Mouse (Mus musculus) activated CD4-positive, CD25-positive, alpha-beta regulatory T cell, adult 4 months (primary cell): Measurements from ENCODE around the gene Tiprl. TPM values are rescaled to one million over a fixed set of nuclear protein-coding genes. Genes with fewer than 3 reads are reported as not detected.

Experiments used
- ATAC-seq: one replicate; pipeline ENCODE4 v1.8.0; 2017
- polyA plus RNA-seq, 2 experiments: library from polyadenylated mRNA; unstranded; fragments of 100-300 nt; shearing (Covaris generic); gene quantifications; one replicate each; pipeline ENCODE4 v1.2.1; 2017

The Tiprl gene
- polyA plus RNA-seq, 2 experiments from 2014 or later: 115 to 125 TPM

DNA sequence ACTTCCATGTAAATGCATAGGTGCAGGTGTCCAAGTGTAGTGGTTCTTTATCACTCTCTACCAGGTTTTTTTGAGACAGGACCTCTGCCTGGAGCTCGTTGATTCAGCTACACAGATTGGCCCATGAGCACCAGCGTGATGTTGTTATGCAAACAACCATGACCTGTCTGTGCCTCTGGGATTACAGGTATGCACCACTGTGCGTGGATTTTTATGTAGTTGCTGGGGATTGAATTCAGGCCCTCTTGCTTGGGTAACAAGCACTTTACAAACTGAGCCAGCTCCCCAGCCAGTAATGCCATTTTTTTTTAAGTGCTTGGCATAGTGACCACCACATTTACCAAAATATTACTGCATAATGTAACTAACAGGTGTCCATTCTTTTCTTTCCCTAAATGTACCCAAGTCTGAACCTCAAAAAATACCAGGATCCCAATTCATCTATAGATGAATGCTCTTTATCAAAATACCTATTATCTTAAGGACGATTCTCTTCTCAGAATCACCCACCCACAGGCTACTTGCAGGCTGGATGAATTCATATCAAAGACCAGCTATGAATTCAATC is 35.3 kb downstream of the Tiprl start:
- no peak for ATAC-seq

DNA sequence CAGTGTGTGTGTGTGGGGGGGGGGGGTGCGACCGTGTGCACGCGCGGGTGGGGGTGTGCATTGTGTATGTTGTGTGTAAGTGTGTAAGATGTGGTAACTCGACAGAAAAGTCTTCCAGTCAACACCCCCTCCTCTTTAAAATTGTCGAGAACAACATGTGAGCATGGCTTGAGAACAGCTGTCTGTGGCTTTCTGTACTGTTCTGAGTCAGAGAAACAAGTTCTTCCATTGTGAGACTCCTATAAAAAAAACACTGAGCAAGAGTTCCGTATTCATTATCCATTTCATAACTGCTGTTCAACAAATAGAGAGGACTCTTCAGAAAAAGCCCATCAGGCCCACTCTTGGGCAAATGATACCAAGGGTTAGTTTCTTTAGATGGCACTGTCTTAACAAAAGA is 36.0 kb downstream of the Tiprl start:
- ATAC-seq: peak; percentile 28

DNA sequence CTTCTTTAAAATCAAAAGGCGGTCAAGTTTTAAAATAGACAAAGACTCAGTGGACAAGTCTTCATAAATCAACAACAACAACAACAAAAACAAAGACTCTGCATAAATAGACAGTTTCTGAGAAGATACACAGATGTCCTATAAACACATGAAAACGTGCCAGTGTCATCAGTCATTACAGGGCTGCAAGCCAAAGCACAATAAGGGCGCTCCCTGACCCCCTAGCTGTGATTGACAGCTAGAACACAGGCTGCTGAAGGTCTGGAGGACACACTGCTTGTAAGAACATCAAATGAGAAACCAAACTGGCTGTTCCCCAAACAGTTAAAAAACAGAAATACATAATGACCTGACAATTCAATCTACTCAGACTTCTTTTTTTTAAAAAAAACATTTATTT is 37.2 kb downstream of the Tiprl start:
- ATAC-seq: no peak

DNA sequence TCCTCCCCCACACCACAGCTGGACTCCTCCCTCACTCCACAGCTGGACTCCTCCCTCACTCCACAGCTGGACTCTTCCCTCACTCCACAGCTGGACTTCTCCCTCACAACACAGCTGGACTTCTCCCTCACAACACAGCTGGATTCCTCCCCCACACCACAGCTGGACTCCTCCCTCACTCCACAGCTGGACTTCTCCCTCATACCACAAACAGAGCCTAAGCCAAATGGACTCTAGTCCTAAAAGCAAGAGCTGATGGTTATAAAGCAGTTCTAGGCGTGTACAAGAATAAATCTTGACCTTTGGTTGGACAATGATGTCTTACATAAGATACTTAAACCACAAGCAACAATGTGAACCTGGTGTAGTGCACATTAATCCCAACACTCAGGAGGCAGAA is 37.8 kb downstream of the Tiprl start:
- no peak for ATAC-seq

DNA sequence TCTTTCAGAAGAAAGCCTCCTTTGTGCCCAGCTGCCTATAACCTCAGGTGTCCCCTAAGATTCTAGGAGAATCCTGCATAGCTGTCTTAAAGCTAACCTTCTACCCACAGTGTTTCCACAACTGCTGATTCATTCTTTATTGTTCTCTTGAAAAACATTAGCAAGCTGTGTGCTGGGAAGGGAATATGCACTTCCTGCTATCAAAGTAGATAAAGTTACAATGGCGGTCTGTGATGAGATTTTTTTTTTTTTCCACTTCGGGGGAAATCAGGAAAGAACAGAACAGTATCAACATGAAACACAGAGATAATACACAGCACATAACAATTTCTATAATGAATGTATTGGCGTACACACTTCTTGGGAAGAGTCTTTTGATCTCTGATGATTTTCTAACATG is 38.9 kb downstream of the Tiprl start:
- no peak for ATAC-seq

DNA sequence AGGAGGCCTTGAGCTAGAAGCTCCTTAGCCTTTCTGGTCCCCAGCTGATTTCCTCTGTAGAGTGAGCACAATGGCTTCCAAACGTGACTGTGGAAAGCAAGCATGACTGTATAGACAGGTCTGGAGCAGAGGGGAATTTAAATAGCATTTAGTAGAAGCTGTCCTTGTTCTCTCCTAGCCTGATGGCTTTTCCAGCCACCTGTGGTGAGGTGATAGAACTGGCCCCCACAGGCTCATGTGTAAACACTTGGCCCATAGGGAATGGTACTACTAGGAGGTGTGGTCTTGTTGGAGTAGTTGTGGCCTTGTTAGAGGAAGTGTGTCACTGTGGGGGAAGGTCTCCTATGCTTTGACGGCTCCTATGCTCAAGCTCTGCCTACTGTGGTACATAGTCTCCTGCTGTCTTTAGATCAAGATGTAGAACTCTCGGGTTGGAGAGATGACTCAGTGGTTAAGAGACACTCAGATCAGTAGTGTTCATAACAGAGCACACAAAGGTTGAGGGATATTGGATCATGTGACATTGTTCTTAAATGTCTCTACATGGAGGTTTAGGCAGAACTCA is 41.3 kb downstream of the Tiprl start:
- ATAC-seq: no peak

DNA sequence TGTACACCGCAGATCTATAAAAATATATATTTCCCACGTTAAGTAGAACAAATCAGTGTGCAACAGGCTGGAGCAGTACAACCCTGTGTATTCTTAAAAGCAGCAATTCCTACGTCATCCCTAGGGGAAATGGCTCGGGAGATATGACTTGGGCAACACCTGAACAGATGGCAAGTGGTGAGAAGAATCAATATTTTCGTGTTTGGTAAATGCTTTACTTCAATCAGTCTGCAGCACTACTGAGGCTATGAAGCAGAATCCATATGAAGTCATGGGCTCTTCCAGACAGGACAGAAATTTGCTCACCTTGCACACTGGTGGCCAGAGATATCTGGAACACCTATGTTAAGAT is 42.2 kb downstream of the Tiprl start:
- peak; percentile 17 for ATAC-seq

DNA sequence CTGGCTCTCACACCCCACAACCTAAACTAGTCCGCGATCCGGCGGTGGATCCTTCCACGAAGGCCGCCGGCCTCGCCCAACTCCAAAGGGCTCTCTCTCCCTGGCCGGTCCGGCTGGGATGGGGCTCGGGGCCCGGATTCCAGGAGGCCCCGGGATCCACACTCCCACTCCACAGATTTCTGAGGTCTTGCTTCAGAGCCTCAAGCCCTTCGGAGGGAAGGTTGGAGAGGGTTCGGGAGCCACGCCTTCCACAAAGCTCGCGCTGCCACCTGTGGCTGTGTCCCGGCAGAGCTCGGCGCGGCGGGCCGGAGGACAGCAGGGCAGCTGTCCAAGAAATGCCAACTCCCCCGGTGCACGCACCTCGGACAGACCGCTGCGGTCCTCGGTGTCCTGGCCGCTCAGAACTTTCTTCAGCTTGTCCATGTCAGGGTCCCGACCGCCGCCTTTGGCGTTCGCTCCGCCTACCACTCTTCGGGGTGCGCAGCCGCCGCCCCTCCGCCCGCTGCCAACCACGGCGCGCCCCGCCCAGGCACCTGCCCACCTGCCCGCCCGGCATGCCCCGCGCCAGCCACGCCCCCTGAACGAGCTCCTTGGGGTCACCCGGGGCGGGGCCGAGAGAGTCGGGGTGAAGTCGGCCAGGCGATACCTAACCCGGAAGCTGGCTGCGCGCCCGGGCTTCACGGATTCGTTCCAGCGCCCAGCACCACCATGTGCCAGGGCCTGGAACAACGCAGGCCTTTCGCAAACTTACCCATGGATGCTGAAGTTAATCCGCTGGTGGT is 42.7 kb downstream of the Tiprl start, which contains the start of gene Sft2d2:
TSS of gene Sft2d2 (minus strand) at position 559 of the 782 bp plus-strand sequence.
- peak; percentile 89 for ATAC-seq

DNA sequence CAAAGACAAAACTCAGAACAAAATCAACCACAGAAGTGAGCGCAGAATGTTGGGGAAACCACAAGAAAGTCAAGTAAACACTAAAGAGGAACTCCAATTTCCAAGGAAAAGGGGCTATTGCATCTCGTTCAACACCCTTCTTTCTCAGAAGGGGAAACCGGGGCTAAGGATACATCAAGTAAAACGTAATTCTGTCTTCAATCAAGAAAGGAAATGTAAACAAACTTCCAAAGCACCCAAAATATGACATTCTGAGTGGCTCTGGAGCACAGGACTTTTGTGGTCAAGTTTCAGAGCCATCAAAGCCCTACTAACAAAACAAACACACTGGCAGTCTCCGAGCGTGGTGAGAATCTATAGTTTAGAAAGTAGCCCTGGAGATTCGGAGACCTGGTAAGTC is 43.4 kb downstream of the Tiprl start:
- no peak for ATAC-seq

DNA sequence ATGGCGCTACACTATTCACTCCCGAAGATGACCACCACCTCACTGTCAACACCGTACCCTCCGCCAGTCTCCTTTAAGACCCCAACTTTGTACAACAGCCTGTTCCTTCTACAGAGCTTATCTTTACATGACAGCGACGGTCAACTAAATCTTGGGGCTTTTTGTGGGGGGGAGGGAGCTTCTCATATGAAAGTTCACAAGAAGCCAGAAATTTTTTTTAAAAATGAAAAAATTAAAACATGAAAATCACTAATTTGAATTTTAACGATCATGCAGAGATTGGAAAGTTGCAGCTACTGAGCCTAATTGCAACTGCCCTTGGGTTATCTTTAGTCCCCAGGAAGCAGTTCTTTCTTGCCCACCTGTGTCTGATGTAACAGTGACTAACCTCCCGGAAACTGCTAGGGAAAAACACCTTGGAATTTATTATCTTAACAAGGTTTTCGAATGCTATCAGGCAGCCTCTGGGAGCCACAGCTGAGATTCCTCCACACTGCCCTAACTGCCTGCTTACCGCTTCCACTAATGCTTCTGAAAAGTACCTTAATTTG is 44.0 kb downstream of the Tiprl start:
- no peak for ATAC-seq

DNA sequence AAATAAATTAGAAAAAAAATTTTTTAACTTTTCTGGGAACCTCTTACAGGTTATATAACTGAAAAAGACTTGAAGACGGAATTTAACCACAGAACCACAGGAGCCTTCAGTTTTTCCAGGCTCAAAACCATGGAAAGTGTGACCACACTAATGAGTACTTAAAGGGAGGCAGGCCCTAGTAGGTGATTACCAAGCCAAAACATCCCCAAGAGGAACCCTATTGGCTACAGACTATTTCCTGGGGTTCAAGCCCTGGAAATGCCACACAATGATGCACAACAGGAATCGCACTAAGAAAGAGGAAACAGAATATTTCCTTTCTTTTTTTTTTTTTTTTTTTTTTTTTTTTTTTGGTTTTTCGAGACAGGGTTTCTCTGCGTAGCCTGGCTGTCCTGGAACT is 44.7 kb downstream of the Tiprl start:
- no peak for ATAC-seq

DNA sequence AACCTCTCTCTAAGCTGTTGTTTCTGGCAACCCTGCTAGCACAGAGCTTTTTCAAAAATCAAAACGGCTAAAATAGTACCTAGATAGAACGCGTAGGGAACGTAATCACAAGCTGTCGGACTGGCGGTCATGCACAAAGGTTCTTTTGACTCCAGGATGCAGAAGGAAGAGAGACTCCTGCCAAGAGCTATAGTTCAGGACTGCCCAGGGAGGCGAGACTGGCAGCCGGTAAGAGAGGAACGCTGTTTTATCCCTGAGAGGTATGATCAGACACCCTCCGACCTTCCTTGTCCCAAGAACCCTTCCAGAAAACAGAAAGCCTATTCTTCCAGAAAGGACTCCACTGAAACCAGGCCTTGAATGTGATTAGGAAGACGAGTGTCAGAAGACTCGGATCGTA is 45.2 kb downstream of the Tiprl start:
- ATAC-seq: no peak

DNA sequence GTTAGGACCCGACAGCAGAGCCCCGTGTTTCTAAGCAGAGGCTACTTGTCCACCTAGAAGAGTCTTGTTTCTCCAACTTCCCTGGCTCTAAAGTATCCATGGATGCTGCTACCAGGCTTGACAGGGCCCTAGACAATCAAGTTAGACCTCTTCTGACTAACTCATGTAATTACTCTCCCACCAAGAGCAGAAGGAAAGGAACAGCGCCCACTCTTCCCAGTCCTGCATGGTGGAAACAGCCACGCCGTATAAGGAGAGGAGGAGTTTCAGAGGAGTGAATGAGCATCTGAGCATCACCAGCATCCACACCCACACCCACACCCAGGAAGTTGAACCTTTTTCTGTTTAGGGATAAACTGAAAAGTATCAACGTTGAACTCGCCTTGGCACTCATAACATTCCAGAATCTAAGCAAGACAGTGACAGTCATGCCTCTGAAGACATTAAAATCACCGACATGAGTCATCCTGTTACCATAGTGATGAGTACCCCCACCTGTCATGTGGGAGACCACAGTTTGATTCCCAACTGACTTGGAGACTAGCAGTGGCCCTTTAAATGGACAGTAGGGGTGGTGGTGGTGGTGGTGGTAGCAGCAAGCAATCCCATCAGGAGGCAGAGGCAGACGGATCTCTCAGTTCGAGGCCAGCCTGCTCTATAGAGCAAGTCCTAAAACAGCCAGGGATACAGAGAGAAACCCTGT is 46.1 kb downstream of the Tiprl start:
- ATAC-seq: no peak

DNA sequence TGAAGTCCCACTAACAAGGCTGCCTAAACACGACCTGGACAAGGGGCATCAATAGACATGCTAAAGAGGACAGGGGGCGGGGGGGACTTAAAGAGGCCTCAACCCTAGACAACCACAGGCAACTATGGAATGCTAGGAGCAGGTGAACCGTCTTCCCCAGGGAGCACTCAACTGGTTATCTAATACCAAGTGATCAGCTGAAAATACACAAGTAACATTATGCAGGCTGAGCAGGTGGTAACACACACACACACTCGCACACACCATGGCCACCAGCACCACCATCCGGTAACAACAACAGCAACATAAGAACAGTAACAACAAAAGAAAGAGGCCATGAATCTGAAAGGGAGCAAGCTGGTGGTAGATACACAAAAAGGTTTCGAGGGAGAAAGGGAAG is 46.7 kb downstream of the Tiprl start:
- ATAC-seq: no peak

DNA sequence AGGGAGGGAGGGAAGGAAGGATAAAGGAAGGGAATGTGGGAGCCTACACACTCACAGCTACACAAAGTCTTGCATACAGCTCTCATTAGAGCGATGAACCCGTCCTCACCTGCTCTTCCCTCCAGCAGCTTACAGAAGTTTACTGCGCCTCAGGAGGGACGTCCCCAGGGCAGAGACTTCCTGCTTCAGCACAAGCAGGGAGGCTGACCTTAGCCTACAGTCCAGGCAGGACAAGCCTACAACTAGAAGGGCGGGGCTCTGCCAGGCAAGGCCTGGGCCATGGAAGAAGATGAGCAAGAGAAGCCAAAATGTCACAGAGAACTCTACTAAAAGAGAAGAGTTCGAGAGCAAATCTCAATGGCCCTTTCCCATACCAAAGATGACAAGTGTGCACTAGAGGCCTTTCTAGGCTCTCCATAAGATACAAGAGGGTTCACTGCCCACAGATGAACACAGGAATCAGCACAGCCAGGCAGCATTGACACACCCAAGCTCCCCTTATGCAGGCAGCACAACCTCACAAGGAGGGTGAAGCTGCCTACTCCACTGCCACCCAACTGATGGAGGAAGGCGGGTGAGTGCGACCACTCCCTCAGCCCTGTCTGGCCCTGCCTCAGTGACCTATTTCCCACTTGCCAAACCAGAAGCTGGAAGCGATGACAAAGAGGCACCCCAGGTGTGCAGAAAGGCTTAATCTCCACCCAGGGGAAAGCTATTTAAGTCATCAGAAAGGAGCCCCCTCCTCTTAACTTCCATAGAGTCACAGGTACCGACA is 47.8 kb downstream of the Tiprl start:
- ATAC-seq: peak; percentile 76

DNA sequence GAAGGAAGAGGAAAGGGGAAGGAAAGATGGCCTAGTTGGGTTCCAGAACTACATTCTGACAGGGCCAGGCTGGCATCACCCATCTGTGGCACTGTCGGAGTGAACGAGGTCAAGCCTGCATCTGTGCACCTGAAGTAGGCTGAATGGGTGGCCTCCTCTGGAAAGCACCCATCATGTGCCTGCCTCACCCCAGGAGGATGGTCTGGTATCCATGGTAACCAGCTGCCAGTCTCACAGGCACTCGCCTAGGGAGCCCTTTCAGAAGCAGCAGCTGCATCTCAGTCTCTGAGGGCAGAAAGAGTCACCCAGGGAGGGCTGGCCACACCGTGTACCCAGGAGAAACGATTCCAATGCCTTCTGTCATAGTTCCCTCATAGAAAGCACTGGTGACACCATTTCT is 49.4 kb downstream of the Tiprl start:
- ATAC-seq: no peak

DNA sequence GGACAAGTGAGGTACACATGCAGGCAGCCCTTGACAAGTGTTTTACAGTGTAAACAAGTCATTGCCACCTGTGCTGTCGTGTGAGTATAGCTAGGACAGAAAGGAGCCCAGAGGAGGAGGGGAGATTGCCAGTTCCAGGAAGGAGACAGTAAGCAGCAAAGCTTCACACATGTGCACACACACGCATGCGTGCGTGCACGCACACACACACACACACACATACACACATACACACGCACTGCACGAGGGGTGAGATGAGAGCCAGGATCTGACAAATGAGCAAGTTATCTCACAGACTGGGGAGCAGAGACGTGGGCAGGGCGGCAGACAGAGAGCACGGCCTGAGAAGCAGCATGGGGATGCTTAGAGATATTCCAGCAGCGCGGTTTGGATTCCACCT is 50.3 kb downstream of the Tiprl start:
- no peak for ATAC-seq

DNA sequence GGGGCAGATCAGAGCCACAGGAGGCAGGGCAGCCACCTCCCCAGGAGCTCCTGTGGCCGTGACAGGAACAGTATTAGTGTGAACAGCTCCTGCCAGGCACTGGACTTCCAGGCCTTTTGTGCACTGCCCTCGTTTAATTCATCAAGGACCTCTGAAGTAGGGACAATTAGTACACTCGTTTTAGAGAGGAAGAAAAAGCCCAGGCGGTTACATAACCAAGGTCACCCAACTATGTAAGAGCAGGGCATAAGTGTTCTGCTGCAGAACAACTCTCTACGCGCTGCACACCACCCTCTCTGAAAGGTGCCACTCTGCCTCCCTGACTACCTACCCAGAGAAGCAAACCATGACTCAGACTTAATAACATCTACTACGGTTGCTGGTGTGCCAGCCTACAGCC is 51.7 kb downstream of the Tiprl start:
- no peak for ATAC-seq

DNA sequence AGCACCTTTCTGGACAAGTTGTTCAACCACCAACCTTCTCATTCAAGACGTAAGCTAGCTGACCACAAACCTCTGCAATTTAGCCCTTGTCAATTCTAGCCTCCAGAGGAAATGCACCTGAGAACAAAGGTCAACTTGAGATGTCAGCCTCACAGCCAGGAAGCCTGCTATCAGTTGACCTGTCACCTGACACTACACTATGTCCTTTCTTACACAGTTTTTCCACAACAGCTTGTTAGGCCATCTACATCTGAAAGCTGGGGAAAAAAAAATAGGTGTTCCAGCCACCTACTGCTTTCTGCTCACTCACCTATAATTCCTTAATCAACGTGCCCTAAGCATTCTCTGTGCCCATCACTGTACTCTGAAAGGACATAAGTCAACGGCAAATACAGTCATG is 52.6 kb downstream of the Tiprl start:
- ATAC-seq: no peak

DNA sequence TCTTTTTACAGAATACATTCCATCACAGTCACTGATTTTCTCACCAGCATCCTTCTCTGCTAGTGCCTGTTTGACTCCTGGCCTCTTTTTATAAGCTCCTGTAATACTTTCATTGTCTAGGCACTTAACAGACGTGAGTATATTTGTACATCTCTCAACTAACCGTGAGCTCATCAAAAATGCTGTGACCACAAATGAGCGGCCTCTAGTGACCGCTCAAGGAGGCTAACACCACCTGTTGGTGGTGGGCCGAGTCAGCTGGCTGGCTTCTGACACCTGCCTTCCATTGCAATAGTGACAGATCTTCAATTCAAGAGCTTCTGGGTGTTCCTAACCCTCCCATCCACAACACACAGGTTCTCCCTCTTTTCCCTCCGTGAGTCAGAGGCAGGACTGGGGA is 53.4 kb downstream of the Tiprl start:
- ATAC-seq: no peak

DNA sequence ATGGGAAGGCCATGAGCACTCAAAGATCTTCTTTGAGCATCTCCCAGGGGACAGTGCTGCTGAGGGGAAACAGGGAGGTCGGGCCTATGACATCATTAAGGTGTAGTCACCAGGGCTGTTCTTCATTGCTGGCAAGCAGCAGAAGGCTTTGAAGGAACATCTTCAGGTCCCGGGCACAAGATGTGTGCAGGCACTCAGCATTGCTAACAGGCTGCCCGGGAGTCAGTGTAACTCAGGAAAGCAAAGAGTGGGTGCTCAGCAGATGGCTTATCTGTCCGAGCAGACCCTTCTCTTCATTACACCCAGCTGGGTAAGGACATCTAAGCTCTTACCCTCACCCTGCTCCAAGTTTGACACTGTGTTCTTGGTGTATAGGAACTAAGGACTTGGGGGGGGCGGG is 57.5 kb downstream of the Tiprl start:
- no peak for ATAC-seq

DNA sequence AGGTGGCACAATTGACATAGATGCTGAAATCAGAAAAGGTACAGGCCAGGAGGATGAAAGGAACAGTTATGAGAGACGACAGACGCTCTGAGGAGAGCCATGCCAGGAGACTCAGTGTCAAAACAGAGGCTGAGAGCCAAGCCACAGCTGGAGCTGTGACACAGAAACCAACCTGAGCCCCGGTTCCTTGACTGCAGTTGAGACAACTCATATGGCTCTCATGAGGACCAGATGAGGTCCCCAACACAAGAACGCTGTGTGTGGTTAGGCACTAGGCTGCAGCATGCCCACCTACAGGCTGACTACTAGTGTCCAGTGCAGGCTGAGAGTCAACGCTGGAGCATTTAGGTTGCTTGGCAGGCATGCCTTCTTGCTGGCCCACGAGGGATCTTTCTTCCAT is 58.7 kb downstream of the Tiprl start:
- ATAC-seq: no peak
